Mouse (Mus musculus): ENCODE data around the gene Klc1. TPM values are rescaled to one million over a fixed set of nuclear protein-coding genes. Genes with fewer than 3 reads are reported as not detected.
"Not testable (repeated sequence)": the region's sequence is repeated elsewhere in the genome, so short reads cannot be mapped to it uniquely, and the experiment has no call there.

Klc1 gene
- total RNA-seq (2014; rRNA removed; ENCODE audit: low replicate concordance) (82.7 and 129 TPM in 2 replicates), polyA plus RNA-seq (2015; fragmentation: Nextera tagmentation; extraction: Ambion mirVana) (86.8 and 90.9 TPM in 2 replicates)

DNA sequence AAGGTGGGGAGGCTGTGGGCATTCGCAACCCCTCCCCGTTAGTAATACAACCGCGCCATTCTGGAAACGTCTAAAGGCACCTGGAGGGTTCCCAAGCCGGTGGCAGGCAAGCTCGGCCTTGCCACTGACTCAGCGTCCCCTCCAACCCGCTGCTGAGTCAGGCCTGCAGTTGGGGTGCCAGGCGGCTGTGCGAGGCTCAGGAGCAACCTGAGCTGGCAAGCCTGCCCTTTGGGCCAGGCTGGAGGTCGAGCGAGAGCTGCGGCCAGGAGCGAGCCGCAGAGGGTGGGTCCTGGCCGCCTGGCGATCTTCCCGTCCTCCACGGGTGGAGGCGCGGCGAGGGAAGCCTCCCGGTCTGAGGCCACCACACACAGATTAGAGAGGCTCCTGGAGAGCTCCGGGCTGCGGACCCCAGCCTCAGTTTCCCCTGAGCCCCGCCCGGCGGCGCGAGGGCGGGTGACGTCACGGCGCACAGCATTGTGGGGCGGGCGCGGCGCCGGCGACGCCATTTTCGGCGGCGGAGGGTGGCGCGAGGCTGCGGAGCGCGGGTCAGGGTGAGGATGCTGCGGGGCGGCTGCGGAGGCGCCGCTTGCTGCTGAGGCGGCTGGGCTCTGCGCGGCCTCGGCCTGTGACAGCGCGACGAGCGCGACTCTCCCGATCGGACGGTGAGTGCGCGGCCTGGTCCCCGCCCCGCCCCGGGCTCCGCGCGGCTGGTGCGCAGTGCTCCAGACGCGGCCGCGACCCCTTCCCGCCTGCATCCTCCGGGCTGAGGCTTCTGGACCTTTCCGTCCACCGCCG lies at the start of gene Klc1:
Klc1 (plus strand) TSS at position 469 of the 795 bp plus-strand sequence.
- ATAC-seq (ENCODE audit: insufficient read depth, low read depth) (peak; percentile 68), DNase-seq (ENCODE audit: low spot score) (no peak)
- Histone ChIP-seq H3K9ac (replicated peaks; ENCODE audit: low read depth, low read length) (peak within 1 kb of the TSS; percentile 90), H3K4me3 (ENCODE audit: low read depth, low read length) (peak within 1 kb of the TSS; percentile 84), H3K4me1 (ENCODE audit: control insufficient read depth, insufficient read depth) (peaks cover 17% of the 10 kb centered on the region), H3K4me2 (ENCODE audit: low read depth, low read length) (peak within 1 kb of the TSS; percentile 89), H3K9me3 (replicated peaks; ENCODE audit: control insufficient read depth, low read length) (no peaks in the 10 kb centered on the region), H3K27ac (ENCODE audit: low read depth) (peak within 1 kb of the TSS; percentile 92), H3K27me3 (ENCODE audit: control insufficient read depth, insufficient read depth, low read length) (no peaks in the 10 kb centered on the region), H3K36me3 (replicated peaks; ENCODE audit: control insufficient read depth, insufficient read depth, low read length) (peaks cover 7% of the 10 kb centered on the region)
- WGBS = 1% methylated on average over 64 of the region's 85 CpGs
- no peak for TF ChIP-seq EP300 (IDR thresholded peaks at IDR 0.05; ENCODE audit: low read depth)
- TF ChIP-seq CTCF (IDR thresholded peaks at IDR 0.05; ENCODE audit: low read depth) = no peak

- ATAC-seq (ENCODE audit: insufficient read depth, low read depth) = no peak
- no peak overlapping the region for H3K4me2 ChIP-seq (ENCODE audit: low read depth, low read length)
- no peaks in the 10 kb centered on the region for H3K9me3 ChIP-seq (replicated peaks; ENCODE audit: control insufficient read depth, low read length)
- H3K27me3 ChIP-seq (ENCODE audit: control insufficient read depth, insufficient read depth, low read length) = no peaks in the 10 kb centered on the region
- no peak for TF ChIP-seq EP300 (IDR thresholded peaks at IDR 0.05; ENCODE audit: low read depth)
- TF ChIP-seq CTCF (IDR thresholded peaks at IDR 0.05; ENCODE audit: low read depth) = no peak
- H3K4me1 ChIP-seq (ENCODE audit: control insufficient read depth, insufficient read depth) = peaks cover 30% of the 10 kb centered on the region
- WGBS = 67% methylated on average over 10 of the region's 10 CpGs
- H3K27ac ChIP-seq (ENCODE audit: low read depth) = no peak overlapping the region
- no peak overlapping the region for H3K9ac ChIP-seq (replicated peaks; ENCODE audit: low read depth, low read length)
- peaks cover 31% of the 10 kb centered on the region for H3K36me3 ChIP-seq (replicated peaks; ENCODE audit: control insufficient read depth, insufficient read depth, low read length)
- no peak overlapping the region for H3K4me3 ChIP-seq (ENCODE audit: low read depth, low read length)
- DNase-seq (ENCODE audit: low spot score) = no peak
Observed at GRCm38 (mm10) chr12:111710091-111710490, 48.6 kb upstream of the Klc1 start.

- Histone ChIP-seq H3K27ac (ENCODE audit: low read depth) (peak overlapping the region; percentile 87), H3K9ac (replicated peaks; ENCODE audit: low read depth, low read length) (peak overlapping the region; percentile 89), H3K9me3 (replicated peaks; ENCODE audit: control insufficient read depth, low read length) (no peaks in the 10 kb centered on the region), H3K27me3 (ENCODE audit: control insufficient read depth, insufficient read depth, low read length) (no peaks in the 10 kb centered on the region), H3K4me2 (ENCODE audit: low read depth, low read length) (peak overlapping the region; percentile 85), H3K4me1 (ENCODE audit: control insufficient read depth, insufficient read depth) (peaks cover 15% of the 10 kb centered on the region), H3K36me3 (replicated peaks; ENCODE audit: control insufficient read depth, insufficient read depth, low read length) (peaks cover 31% of the 10 kb centered on the region), H3K4me3 (ENCODE audit: low read depth, low read length) (peak overlapping the region; percentile 96)
- WGBS = under 1% methylated on average over 33 of the region's 33 CpGs
- ATAC-seq (ENCODE audit: insufficient read depth, low read depth) = no peak; the same call in none of the 2 replicates
- no peak for DNase-seq (ENCODE audit: low spot score)
- TF ChIP-seq EP300 (IDR thresholded peaks at IDR 0.05; ENCODE audit: low read depth) (no peak), CTCF (IDR thresholded peaks at IDR 0.05; ENCODE audit: low read depth) (no peak)
Observed at GRCm38 (mm10) chr12:111712476-111712875, 46.2 kb upstream of the Klc1 start.

DNA sequence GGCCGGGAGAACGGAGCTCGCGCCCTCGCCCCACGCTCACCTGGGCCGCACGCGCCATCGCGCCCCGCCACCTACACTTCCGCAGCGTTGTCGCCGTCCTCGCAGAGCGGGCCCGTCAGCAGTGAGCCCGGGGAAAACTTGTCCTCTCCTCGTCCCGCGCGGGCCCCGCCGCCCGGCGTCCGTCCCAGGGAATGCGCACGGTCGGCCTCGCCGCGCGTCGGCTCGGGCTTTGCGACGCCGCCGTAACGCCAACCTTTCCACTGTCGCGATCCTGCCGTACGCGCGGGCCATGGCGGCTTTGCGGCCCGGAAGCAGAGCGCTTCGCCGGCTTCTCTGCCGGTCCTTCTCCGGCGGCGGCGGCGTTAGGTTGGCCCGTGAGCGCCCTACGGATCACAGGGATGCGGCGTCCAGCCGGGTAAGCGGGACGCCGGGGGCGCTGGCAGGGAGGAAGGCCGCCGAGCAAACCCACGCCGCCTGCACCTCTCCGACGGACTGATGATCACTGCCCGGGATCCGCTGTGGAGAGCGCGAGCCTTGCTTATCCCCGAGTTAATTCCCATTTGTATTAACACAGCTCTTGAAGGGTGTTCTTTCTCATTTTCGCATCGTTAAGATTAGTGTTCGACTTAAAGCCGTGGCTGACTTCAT lies 45.5 kb upstream of the Klc1 start, which contains the start of the genes Bag5 and Apopt1:
Bag5 (minus strand) TSS at position 254 of the 648 bp plus-strand sequence.
Apopt1 (plus strand) TSS at position 258 of the 648 bp plus-strand sequence.
- H3K4me1 ChIP-seq (ENCODE audit: control insufficient read depth, insufficient read depth) = peaks cover 15% of the 10 kb centered on the region
- H3K9me3 ChIP-seq (replicated peaks; ENCODE audit: control insufficient read depth, low read length) = no peaks in the 10 kb centered on the region
- TF ChIP-seq CTCF (IDR thresholded peaks at IDR 0.05; ENCODE audit: low read depth) (no peak; the same call in 1 of the 2 replicates), EP300 (IDR thresholded peaks at IDR 0.05; ENCODE audit: low read depth) (no peak)
- peak within 1 kb of the TSS; percentile 87 for H3K27ac ChIP-seq (ENCODE audit: low read depth)
- H3K9ac ChIP-seq (replicated peaks; ENCODE audit: low read depth, low read length) = peak within 1 kb of the TSS; percentile 89
- peak within 1 kb of the TSS; percentile 96 for H3K4me3 ChIP-seq (ENCODE audit: low read depth, low read length)
- ATAC-seq (ENCODE audit: insufficient read depth, low read depth) (peak; percentile 96), DNase-seq (ENCODE audit: low spot score) (peak; percentile 95)
- WGBS = under 1% methylated on average over 79 of the region's 86 CpGs
- H3K4me2 ChIP-seq (ENCODE audit: low read depth, low read length) = peak within 1 kb of the TSS; percentile 85
- peaks cover 31% of the 10 kb centered on the region for H3K36me3 ChIP-seq (replicated peaks; ENCODE audit: control insufficient read depth, insufficient read depth, low read length)
- no peaks in the 10 kb centered on the region for H3K27me3 ChIP-seq (ENCODE audit: control insufficient read depth, insufficient read depth, low read length)

GRCm38 (mm10) chr12:111713880-111714279 lies 44.8 kb upstream of the Klc1 start:
- WGBS = 70% methylated on average over 6 of the region's 6 CpGs
- ATAC-seq (ENCODE audit: insufficient read depth, low read depth); H3K9ac ChIP-seq (replicated peaks; ENCODE audit: low read depth, low read length): not testable (repeated sequence)

More at GRCm38 (mm10) chr12:111713880-111714279, 44.8 kb upstream of the Klc1 start:
- not testable (repeated sequence) for H3K27ac ChIP-seq (ENCODE audit: low read depth); DNase-seq (ENCODE audit: low spot score); H3K9me3 ChIP-seq (replicated peaks; ENCODE audit: control insufficient read depth, low read length); H3K27me3 ChIP-seq (ENCODE audit: control insufficient read depth, insufficient read depth, low read length)
- peaks cover 26% of the 10 kb centered on the region for H3K36me3 ChIP-seq (replicated peaks; ENCODE audit: control insufficient read depth, insufficient read depth, low read length)
- peak overlapping the region; percentile 85 for H3K4me2 ChIP-seq (ENCODE audit: low read depth, low read length)
- peak overlapping the region; percentile 96; the same call in 1 of the 2 replicates for H3K4me3 ChIP-seq (ENCODE audit: low read depth, low read length)
- H3K4me1 ChIP-seq (ENCODE audit: control insufficient read depth, insufficient read depth) = peaks cover 15% of the 10 kb centered on the region

Data from heart, postnatal 0 days (tissue).